8 mouse cellular contexts compared by ENCODE assay signal in genomic region chr12:83521083-83521482, GRCm38 (mm10). TPM values are rescaled to one million over a fixed set of nuclear protein-coding genes. Genes with fewer than 3 reads are reported as not detected.
DNase-seq lines count a peak whose midpoint lies in the region; ATAC-seq and TF ChIP-seq lines count a peak whose summit lies in the region.

No protein-coding gene starts in this region.

- TF ChIP-seq CTCF in cortical plate, adult 2 months (IDR thresholded peaks at IDR 0.05; ENCODE audit: extremely low read depth, insufficient read depth, low read length): no peak

- TF ChIP-seq POLR2A in cortical plate, adult 2 months (IDR thresholded peaks at IDR 0.05; ENCODE audit: extremely low read depth, insufficient read depth, low read length): no peak

- 43% methylated on average over 8 of the region's 8 CpGs for WGBS in kidney, embryonic 16.5 days
- 42% methylated on average over 8 of the region's 8 CpGs for WGBS in intestine, embryonic 15.5 days
- WGBS in neural tube, embryonic 12.5 days: 56% methylated on average over 8 of the region's 8 CpGs

- no peaks in the 10 kb centered on the region for H3K36me3 ChIP-seq in kidney, embryonic 16.5 days (ENCODE audit: insufficient read depth, low read length)
- H3K36me3 ChIP-seq in intestine, embryonic 15.5 days: no peaks in the 10 kb centered on the region
- no peaks in the 10 kb centered on the region for H3K36me3 ChIP-seq in neural tube, embryonic 12.5 days

- H3K27ac ChIP-seq in kidney, embryonic 16.5 days (ENCODE audit: low read length): no peak overlapping the region
- H3K27ac ChIP-seq in cortical plate, adult 2 months (ENCODE audit: insufficient read depth, low read length): no peak overlapping the region
- no peak overlapping the region for H3K27ac ChIP-seq in intestine, embryonic 15.5 days
- no peak overlapping the region for H3K27ac ChIP-seq in neural tube, embryonic 12.5 days

- H3K4me3 ChIP-seq in kidney, embryonic 16.5 days (ENCODE audit: low read length): peak overlapping the region; percentile 82
- peak overlapping the region; percentile 77 for H3K4me3 ChIP-seq in cortical plate, adult 2 months (ENCODE audit: insufficient read depth, low read length)
- H3K4me3 ChIP-seq in intestine, embryonic 15.5 days (replicated peaks): peak overlapping the region; percentile 70
- peak overlapping the region; percentile 73 for H3K4me3 ChIP-seq in neural tube, embryonic 12.5 days

- H3K9me3 ChIP-seq in kidney, embryonic 16.5 days (ENCODE audit: low read length): no peaks in the 10 kb centered on the region
- no peaks in the 10 kb centered on the region for H3K9me3 ChIP-seq in intestine, embryonic 15.5 days
- no peaks in the 10 kb centered on the region for H3K9me3 ChIP-seq in neural tube, embryonic 12.5 days

- 0 out of 2 replicates have a peak, but pooled peaks cover 2% of the 10 kb centered on the region for H3K27me3 ChIP-seq in kidney, embryonic 16.5 days (ENCODE audit: insufficient read depth, low read length)
- no peaks in the 10 kb centered on the region for H3K27me3 ChIP-seq in intestine, embryonic 15.5 days (replicated peaks)
- H3K27me3 ChIP-seq in neural tube, embryonic 12.5 days (replicated peaks): no peaks in the 10 kb centered on the region

- DNase-seq in kidney, adult 18-20 months: no peak
- no peak for DNase-seq in thymus, postnatal 25 days
- no peak for DNase-seq in spleen, postnatal 14 days (ENCODE audit: low spot score in 2 of 2)
- no peak for DNase-seq in layer of hippocampus, postnatal 14 days (ENCODE audit: low spot score in 2 of 2)

- peak overlapping the region; percentile 67 for H3K4me2 ChIP-seq in kidney, embryonic 16.5 days (replicated peaks; ENCODE audit: low read depth, low read length)
- H3K4me2 ChIP-seq in intestine, embryonic 15.5 days (replicated peaks): peak overlapping the region; percentile 62
- peak overlapping the region; percentile 75 for H3K4me2 ChIP-seq in neural tube, embryonic 12.5 days (replicated peaks)

- H3K9ac ChIP-seq in kidney, embryonic 16.5 days (replicated peaks; ENCODE audit: low read length): peak overlapping the region; percentile 75
- peak overlapping the region; percentile 70; the same call in 1 of the 2 replicates for H3K9ac ChIP-seq in intestine, embryonic 15.5 days
- no peak overlapping the region for H3K9ac ChIP-seq in neural tube, embryonic 12.5 days

- ATAC-seq in kidney, embryonic 16.5 days (ENCODE audit: low FRiP score, low TSS enrichment): no peak
- ATAC-seq in intestine, embryonic 15.5 days: no peak
- no peak for ATAC-seq in neural tube, embryonic 12.5 days (ENCODE audit: low FRiP score, low read depth)

- peaks cover 8% of the 10 kb centered on the region for H3K4me1 ChIP-seq in kidney, embryonic 16.5 days (ENCODE audit: insufficient read depth, low read length)
- no peaks in the 10 kb centered on the region for H3K4me1 ChIP-seq in cortical plate, adult 2 months (ENCODE audit: control insufficient read depth, insufficient read depth, low read length)
- peaks cover 9% of the 10 kb centered on the region; the same call in 1 of the 2 replicates for H3K4me1 ChIP-seq in intestine, embryonic 15.5 days (replicated peaks)
- peaks cover 6% of the 10 kb centered on the region for H3K4me1 ChIP-seq in neural tube, embryonic 12.5 days

RNA-seq across cellular contexts. Expression of gene Dcaf4, which starts 0.8 kb away (rescaled TPM):
- polyA plus RNA-seq in kidney, embryonic 16.5 days (2015; fragmentation: Nextera tagmentation; extraction: Ambion mirVana): 30.1 and 31.7 TPM in 2 replicates
- 32.1 and 33.7 TPM in 2 replicates for polyA plus RNA-seq in cortical plate, adult 2 months (2012; rRNA removed)
- 26.1 and 27.3 TPM in 2 replicates for polyA plus RNA-seq in intestine, embryonic 15.5 days (2015; fragmentation: Nextera tagmentation; extraction: Ambion mirVana)
- polyA plus RNA-seq in neural tube, embryonic 12.5 days (2016; fragmentation: Nextera tagmentation; extraction: Ambion mirVana): 30.1 and 30.2 TPM in 2 replicates
- 10 to 100 TPM; 31.8 to 32.1 TPM for total RNA-seq in layer of hippocampus, postnatal 14 days (2021)

RNA-seq across cellular contexts. Expression of gene Dpf3, which starts 33.6 kb away (rescaled TPM):
- polyA plus RNA-seq in kidney, embryonic 16.5 days (2015; fragmentation: Nextera tagmentation; extraction: Ambion mirVana): 12.2 and 14.3 TPM in 2 replicates
- 3.8 and 5.8 TPM in 2 replicates for polyA plus RNA-seq in cortical plate, adult 2 months (2012; rRNA removed)
- polyA plus RNA-seq in intestine, embryonic 15.5 days (2015; fragmentation: Nextera tagmentation; extraction: Ambion mirVana): 8.6 TPM in 2 replicates
- 17.4 and 22.8 TPM in 2 replicates for polyA plus RNA-seq in neural tube, embryonic 12.5 days (2016; fragmentation: Nextera tagmentation; extraction: Ambion mirVana)
- total RNA-seq in layer of hippocampus, postnatal 14 days (2021): 10 to 100 TPM; 26.4 to 27.8 TPM
